Mouse (Mus musculus): ENCODE data around the gene Zscan22. TPM values are rescaled to one million over a fixed set of nuclear protein-coding genes. Genes with fewer than 3 reads are reported as not detected.
"Not testable (repeated sequence)": the region's sequence is repeated elsewhere in the genome, so short reads cannot be mapped to it uniquely, and the experiment has no call there.

Zscan22 gene
- total RNA-seq, 2 experiments from 2014 or later, result 2.8 to 3.4 TPM

GRCm38 (mm10) chr7:12927693-12928589 lies 30.3 kb downstream of the Zscan22 start:
- no peak for DNase-seq (ENCODE audit: low spot score)

DNA sequence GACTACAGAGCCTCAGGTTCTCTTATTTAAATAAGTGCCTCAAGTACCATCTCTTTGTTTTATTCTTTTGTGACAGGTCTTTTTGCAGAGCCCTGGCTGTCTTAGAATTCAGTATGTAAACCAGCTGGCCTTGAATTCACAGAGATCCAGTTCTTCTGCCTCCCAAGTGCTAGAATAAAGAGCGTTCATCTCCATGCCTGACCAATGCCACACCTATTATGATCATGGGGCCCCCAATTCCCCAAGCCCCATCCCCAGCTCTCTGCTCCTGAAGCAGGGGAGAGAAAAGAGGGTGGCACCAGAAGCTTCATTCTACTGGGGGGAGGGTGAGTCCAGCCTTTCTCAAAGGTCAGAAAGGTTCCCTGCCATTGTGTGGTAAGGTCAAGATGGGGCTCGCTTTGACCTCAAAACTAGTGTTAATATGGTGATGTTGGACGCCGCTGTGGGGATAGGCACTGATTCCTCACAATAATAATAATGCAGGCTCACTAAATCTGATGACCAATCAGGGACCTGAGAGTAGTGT lies 36.1 kb downstream of the Zscan22 start:
- no peak for DNase-seq (ENCODE audit: low spot score)

DNA sequence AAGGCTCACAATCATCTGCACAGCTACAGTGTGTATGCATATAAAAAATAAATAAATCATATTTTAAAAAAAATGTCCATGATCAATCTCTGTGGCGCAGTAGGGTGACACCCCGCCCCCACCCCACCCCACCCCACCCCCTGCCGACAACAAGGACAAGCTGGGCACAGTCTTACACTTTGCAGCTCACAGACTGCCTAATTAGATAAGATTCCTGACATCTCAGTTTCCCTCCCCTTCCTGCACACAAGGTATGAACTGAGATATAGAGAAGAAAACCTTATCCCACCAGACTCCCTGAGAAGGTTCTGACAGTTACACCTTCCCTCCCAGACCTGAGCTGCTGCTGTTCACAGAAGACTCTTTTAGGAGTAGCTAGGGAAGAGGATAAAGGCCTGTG lies 37.2 kb downstream of the Zscan22 start:
- DNase-seq (ENCODE audit: low spot score), result no peak

- not testable (repeated sequence) for DNase-seq (ENCODE audit: low spot score)
Observed at GRCm38 (mm10) chr7:12937254-12937803, 39.7 kb downstream of the Zscan22 start.

- DNase-seq (ENCODE audit: low spot score), result no peak
Observed at GRCm38 (mm10) chr7:12940599-12940998, 43.0 kb downstream of the Zscan22 start.

DNA sequence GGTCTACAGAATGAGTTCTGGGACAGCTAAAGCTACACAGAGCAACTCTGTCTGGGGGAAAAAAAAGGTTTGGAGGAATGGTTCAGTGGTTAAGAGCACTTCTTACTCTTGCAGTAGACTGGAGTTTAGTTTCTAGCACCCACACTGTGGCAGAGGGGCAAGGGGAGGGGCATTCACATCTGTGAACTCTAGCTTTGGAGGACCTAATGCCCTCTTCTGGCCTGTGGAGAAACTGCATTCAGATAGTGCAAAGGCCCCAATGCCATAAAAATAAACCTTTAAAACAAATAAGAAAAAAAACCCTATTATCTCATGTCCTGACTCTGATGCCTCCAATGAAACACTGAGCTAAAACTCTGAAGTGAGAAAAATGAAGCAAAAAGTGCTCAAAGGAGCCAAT lies 45.9 kb downstream of the Zscan22 start:
- DNase-seq (ENCODE audit: low spot score), result no peak

DNA sequence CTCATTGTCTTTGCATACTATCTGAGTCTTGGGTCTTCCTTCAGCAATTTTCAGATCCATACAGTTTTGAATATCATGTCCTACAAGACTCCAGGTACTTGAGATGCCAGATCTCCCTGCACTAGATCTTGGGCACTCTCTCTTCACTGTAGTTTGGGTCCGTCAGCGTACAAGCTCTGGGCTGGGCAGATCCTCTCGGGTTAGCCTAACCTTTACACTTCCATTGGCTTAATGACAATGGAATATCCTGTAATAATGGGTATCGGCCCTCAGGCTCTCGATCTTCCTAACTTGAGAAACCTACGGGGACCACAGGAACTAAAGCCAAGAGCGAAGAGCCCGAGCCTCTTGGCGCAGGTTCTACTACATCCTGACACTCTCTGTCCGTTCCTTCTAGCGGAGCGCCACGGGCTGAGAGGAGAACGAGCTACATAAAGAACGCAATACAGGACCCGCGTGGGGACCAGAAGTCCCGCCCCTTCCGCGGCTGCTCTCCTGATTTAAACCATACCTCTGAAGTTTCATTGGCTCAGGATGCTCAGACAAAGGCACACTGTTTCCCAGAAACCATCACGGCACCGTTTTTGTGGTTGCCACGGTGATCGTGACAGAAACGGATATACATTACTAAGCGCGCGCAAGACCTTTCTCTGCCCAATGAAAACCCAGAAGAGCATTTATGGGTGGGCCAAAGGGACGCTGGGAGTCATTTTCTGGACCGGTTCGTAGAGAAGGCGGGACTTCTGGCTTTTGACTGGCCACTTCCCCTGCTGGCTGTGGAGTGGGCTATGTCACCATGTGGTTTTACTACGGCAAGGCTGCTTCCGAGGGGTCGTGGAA lies 51.6 kb downstream of the Zscan22 start:
- DNase-seq (ENCODE audit: low spot score), result peak; percentile 92

- DNase-seq (ENCODE audit: low spot score), result no peak
Observed at GRCm38 (mm10) chr7:12949872-12950229, 52.2 kb downstream of the Zscan22 start.

- no peak for DNase-seq (ENCODE audit: low spot score)
Observed at GRCm38 (mm10) chr7:12954896-12955295, 57.3 kb downstream of the Zscan22 start.

DNA sequence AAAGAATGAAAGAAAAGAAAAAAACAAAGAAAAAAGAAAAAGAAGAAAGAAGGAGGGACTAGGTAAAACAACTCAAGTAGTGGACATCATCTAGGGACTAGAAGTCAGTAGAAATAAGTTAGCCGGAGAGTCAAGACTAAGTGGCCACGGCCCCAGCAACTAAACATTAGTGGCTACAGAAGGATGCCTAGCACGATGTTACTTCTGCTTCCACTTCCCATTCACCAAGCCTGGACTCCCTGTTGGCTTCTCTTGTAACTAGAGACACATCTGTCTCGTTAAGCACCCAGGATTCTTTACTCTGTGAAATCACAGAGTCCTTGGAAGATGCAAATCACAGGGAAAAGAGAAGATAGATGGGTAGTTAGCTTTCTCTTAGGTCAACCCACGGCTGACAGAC lies 59.9 kb downstream of the Zscan22 start:
- DNase-seq (ENCODE audit: low spot score), result no peak

Other genes with a start within 250 kb of the Zscan22 start
- gene Vmn2r55, start 212.8 kb upstream of the Zscan22 start, total RNA-seq (2021), result not detected
- gene Vmn2r56, start 162.8 kb upstream of the Zscan22 start, total RNA-seq (2021), result not detected
- 1 to 10 TPM in 1 of 2 experiments, under 1 TPM in 1; 0.36 to 1.2 TPM for gene Zscan18, start 94.2 kb upstream of the Zscan22 start, total RNA-seq (2021)
- 1 to 10 TPM; 3.6 to 4.5 TPM for gene Zfp329, start 79.0 kb upstream of the Zscan22 start, total RNA-seq (2021)
- gene Zfp110, start 63.1 kb upstream of the Zscan22 start, total RNA-seq (2021), result 10 to 100 TPM; 12.3 to 12.6 TPM
- 1 to 10 TPM; 1.8 to 2.2 TPM for gene Zfp128, start 16.6 kb upstream of the Zscan22 start, total RNA-seq (2021)
- gene Rps5, start 24.5 kb downstream of the Zscan22 start, total RNA-seq (2021), result 100 to 1,000 TPM; 586 to 589 TPM
- gene Rnf225, start 29.6 kb downstream of the Zscan22 start, total RNA-seq (2021), result under 1 TPM; 0.46 to 0.59 TPM
- gene Zfp324, start 68.0 kb downstream of the Zscan22 start, total RNA-seq (2021), result 1 to 10 TPM; 1.4 to 1.5 TPM
- 1 to 10 TPM; 1.9 to 2.1 TPM for gene Zfp446, start 80.0 kb downstream of the Zscan22 start, total RNA-seq (2021)
- gene Slc27a5, start 100.4 kb downstream of the Zscan22 start, total RNA-seq (2021), result under 1 TPM in 1 of 2 experiments, not detected in 1; 0.28 TPM
- 10 to 100 TPM; 63.6 to 65.9 TPM for gene Trim28, start 101.3 kb downstream of the Zscan22 start, total RNA-seq (2021)
- 1 to 10 TPM; 3.2 to 4.0 TPM for gene Zbtb45, start 112.2 kb downstream of the Zscan22 start, total RNA-seq (2021)
- 100 to 1,000 TPM in 1 of 2 experiments, 10 to 100 TPM in 1; 95.4 to 103 TPM for gene Chmp2a, start 137.0 kb downstream of the Zscan22 start, total RNA-seq (2021)
- 100 to 1,000 TPM; 148 to 149 TPM for gene Ube2m, start 140.5 kb downstream of the Zscan22 start, total RNA-seq (2021)
- under 1 TPM; 0.62 to 0.71 TPM for gene Mzf1, start 156.9 kb downstream of the Zscan22 start, total RNA-seq (2021)
- gene Vmn1r85, start 197.4 kb downstream of the Zscan22 start, total RNA-seq (2021), result not detected
- not detected for gene Vmn1r86, start 222.1 kb downstream of the Zscan22 start, total RNA-seq (2021)
- gene Vmn1r87, start 242.3 kb downstream of the Zscan22 start, total RNA-seq (2021), result not detected

Measured in gastrocnemius, adult 18-20 months (tissue).